Mouse (Mus musculus) heart, embryonic 11.5 days (tissue): Measurements from ENCODE around the gene Rnase13. TPM values are rescaled to one million over a fixed set of nuclear protein-coding genes. Genes with fewer than 3 reads are reported as not detected.

Experiments used
- ATAC-seq: fragments of 200-750 bp; cut with Nextera tagmentation; replicated peaks from 2 replicates; pipeline ENCODE4 v1.8.0; 2017; ENCODE audit warnings: moderate library complexity; ENCODE audit not compliant: insufficient number of reproducible peaks, low FRiP score, low TSS enrichment
- H3K27ac ChIP-seq: fragments of 300-500 bp; sonication (generic); 2 replicates; pipeline ENCODE4 v1.5.1; 2014; ENCODE audit warnings: mild to moderate bottlenecking, low read depth, low read length
- H3K27me3 ChIP-seq: fragments of 300-500 bp; sonication (generic); 2 replicates; pipeline ENCODE4 v1.6.1; 2014; ENCODE audit warnings: mild to moderate bottlenecking, low read length, mixed read lengths; ENCODE audit not compliant: control insufficient read depth, insufficient read depth
- H3K36me3 ChIP-seq: fragments of 300-500 bp; sonication (generic); 2 replicates; pipeline ENCODE4 v1.6.1; 2014; ENCODE audit warnings: mild to moderate bottlenecking, low read length, moderate library complexity, mixed read lengths; ENCODE audit not compliant: control insufficient read depth, insufficient read depth
- H3K4me1 ChIP-seq: fragments of 300-500 bp; sonication (generic); 2 replicates; pipeline ENCODE4 v1.6.1; 2014; ENCODE audit warnings: low read length; ENCODE audit not compliant: control insufficient read depth, insufficient read depth
- H3K4me2 ChIP-seq: fragments of 300-500 bp; sonication (generic); 2 replicates; pipeline ENCODE4 v1.6.1; 2014; ENCODE audit warnings: mild to moderate bottlenecking, moderate library complexity
- H3K4me3 ChIP-seq: fragments of 300-500 bp; sonication (generic); 2 replicates; pipeline ENCODE4 v1.5.1; 2014; ENCODE audit warnings: low read depth, low read length
- H3K9ac ChIP-seq: fragments of 300-500 bp; sonication (generic); 2 replicates; pipeline ENCODE4 v1.6.1; 2014; ENCODE audit warnings: mild to moderate bottlenecking, low read depth, low read length, moderate library complexity
- H3K9me3 ChIP-seq: fragments of 300-500 bp; sonication (generic); replicated peaks from 2 replicates; pipeline ENCODE4 v1.6.1; 2016; ENCODE audit warnings: low read length; ENCODE audit not compliant: control insufficient read depth
- WGBS: fragments of 180-500 bp; shearing (Covaris S2); extraction: QIAGEN DNeasy Blood & Tissue Kit; methylation state at CpG from one replicate; pipeline ENCODE4 v1.1.7; 2014; ENCODE audit not compliant: insufficient replicate concordance; 5-methylcytosine and 5-hydroxymethylcytosine counted together
- polyA plus RNA-seq: library from polyadenylated mRNA; unstranded; fragments of >200 nt; fragmentation: Nextera tagmentation; extraction: Ambion mirVana; gene quantifications from 2 replicates; pipeline ENCODE4 v1.2.1, GENCODE M21; 2014

Gene Rnase13
- polyA plus RNA-seq, 1 experiment from 2014 or later: not detected

GRCm38 (mm10) chr14:51906102-51906501 is 16.5 kb downstream of the Rnase13 start:
- Histone ChIP-seq H3K4me2 (no peak overlapping the region), H3K9me3 (no peaks in the 10 kb centered on the region), H3K9ac (no peak overlapping the region), H3K27ac (no peak overlapping the region), H3K36me3 (peaks cover 5% of the 10 kb centered on the region; the same call in 1 of the 2 replicates), H3K4me1 (peaks cover 16% of the 10 kb centered on the region; the same call in 1 of the 2 replicates), H3K27me3 (no peaks in the 10 kb centered on the region), H3K4me3 (no peak overlapping the region)
- no peak for ATAC-seq
- WGBS: 78% methylated on average over 11 of the region's 11 CpGs

DNA sequence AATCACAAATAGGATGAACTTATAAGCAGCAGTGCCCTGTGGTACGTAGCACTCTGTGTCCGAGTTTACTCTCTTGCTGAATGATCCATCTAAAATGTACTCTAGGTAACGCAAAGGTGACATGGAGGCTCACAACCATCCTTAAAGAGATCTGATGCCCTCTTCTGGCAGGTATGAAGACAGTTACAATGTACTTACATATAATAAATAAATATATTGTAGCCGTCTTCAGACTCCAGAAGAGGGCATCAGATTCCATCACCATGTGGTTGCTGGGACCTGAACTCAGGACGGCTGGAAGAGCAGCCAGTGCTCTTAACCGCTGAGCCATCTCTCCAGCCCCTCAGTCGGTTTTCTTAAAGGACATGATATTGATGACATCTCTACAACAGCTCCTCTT is 17.9 kb downstream of the Rnase13 start:
- H3K4me3 ChIP-seq: no peak overlapping the region
- no peak overlapping the region for H3K4me2 ChIP-seq
- H3K27ac ChIP-seq: no peak overlapping the region
- peaks cover 16% of the 10 kb centered on the region; the same call in 1 of the 2 replicates for H3K4me1 ChIP-seq
- WGBS: 69% methylated on average over 7 of the region's 7 CpGs
- ATAC-seq: no peak
- H3K36me3 ChIP-seq: peaks cover 5% of the 10 kb centered on the region; the same call in 1 of the 2 replicates
- H3K27me3 ChIP-seq: no peaks in the 10 kb centered on the region
- no peaks in the 10 kb centered on the region for H3K9me3 ChIP-seq
- H3K9ac ChIP-seq: no peak overlapping the region

- Histone ChIP-seq H3K9me3 (no peaks in the 10 kb centered on the region), H3K4me1 (peaks cover 16% of the 10 kb centered on the region; the same call in 1 of the 2 replicates), H3K4me3 (no peak overlapping the region), H3K27ac (no peak overlapping the region), H3K9ac (no peak overlapping the region), H3K4me2 (no peak overlapping the region), H3K27me3 (no peaks in the 10 kb centered on the region), H3K36me3 (peaks cover 3% of the 10 kb centered on the region; the same call in 1 of the 2 replicates)
- ATAC-seq: no peak
- 84% methylated on average over 9 of the region's 9 CpGs for WGBS
These were observed 18.8 kb downstream of the Rnase13 start for GRCm38 (mm10) chr14:51903782-51904181.

GRCm38 (mm10) chr14:51902806-51903710 is 19.5 kb downstream of the Rnase13 start:
- Histone ChIP-seq H3K27me3 (no peaks in the 10 kb centered on the region), H3K27ac (no peak overlapping the region), H3K4me1 (peaks cover 16% of the 10 kb centered on the region; the same call in 1 of the 2 replicates), H3K9ac (no peak overlapping the region), H3K36me3 (no peaks in the 10 kb centered on the region), H3K9me3 (no peaks in the 10 kb centered on the region), H3K4me2 (no peak overlapping the region), H3K4me3 (no peak overlapping the region)
- ATAC-seq: no peak
- 45% methylated on average over 9 of the region's 9 CpGs for WGBS

GRCm38 (mm10) chr14:51899351-51899750 is 23.2 kb downstream of the Rnase13 start:
- ATAC-seq: no peak
- no peak overlapping the region for H3K27ac ChIP-seq
- H3K9me3 ChIP-seq: no peaks in the 10 kb centered on the region
- no peak overlapping the region for H3K9ac ChIP-seq
- 83% methylated on average over 1 of the region's 1 CpGs for WGBS
- H3K4me1 ChIP-seq: peaks cover 7% of the 10 kb centered on the region; the same call in 1 of the 2 replicates
- peaks cover 3% of the 10 kb centered on the region; the same call in 1 of the 2 replicates for H3K36me3 ChIP-seq
- no peak overlapping the region for H3K4me2 ChIP-seq
- H3K4me3 ChIP-seq: no peak overlapping the region
- no peaks in the 10 kb centered on the region for H3K27me3 ChIP-seq

DNA sequence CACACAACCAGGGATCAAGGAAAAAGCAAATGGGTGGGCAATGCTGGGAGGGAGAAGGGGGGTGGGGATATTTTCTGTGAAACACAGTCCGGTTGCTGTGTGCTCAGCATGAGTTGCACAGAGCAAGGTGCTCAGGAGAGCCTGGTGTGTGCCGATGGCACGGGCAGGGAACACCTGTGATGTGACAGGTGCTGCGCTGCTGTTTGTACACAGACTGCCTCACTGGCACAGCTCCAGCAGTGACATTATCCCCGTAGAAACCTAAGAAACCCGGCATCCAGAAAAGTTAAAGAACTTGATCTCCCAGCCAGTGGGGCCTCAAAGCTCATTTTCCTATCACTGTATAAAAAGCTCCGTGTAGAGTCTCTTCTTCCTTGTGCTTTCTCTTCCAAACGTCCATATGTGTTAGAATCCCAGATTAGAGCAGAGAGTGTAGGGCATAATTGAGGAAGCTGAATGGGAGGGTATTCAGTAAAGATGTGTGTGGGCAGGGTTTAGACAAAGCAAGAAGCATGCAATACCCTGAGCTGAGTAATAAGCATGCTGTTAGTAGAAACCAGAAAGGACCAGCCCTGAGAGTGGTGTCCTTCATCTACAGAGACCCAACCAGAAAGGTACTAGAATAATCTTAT is 25.9 kb downstream of the Rnase13 start:
- Histone ChIP-seq H3K36me3 (peaks cover 5% of the 10 kb centered on the region), H3K9ac (no peak overlapping the region), H3K27me3 (no peaks in the 10 kb centered on the region), H3K4me3 (no peak overlapping the region), H3K27ac (no peak overlapping the region), H3K4me2 (no peak overlapping the region), H3K4me1 (peaks cover 16% of the 10 kb centered on the region), H3K9me3 (no peaks in the 10 kb centered on the region)
- 75% methylated on average over 8 of the region's 8 CpGs for WGBS
- no peak for ATAC-seq

DNA sequence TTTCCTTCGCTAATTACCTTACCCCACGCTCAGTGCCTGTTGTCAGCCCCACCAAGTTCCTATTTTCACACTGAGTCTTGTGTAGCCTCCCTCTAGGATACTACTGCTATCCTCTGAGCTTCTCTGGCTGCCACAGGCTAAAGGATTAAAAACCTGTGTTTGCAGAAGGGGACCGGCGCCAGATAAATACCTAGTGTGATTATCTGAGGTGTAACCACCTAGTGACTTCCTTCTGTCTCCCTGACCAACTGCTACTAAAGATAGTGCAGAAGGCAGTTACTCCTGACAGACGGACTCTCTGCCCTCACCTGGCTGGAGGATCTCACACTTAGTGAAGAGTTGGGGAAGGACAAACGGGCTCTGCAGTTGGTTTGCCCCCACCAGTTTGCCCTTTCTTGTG is 26.6 kb downstream of the Rnase13 start:
- Histone ChIP-seq H3K27me3 (no peaks in the 10 kb centered on the region), H3K36me3 (peaks cover 12% of the 10 kb centered on the region), H3K9ac (no peak overlapping the region), H3K4me1 (peaks cover 16% of the 10 kb centered on the region), H3K4me2 (no peak overlapping the region), H3K4me3 (no peak overlapping the region), H3K9me3 (no peaks in the 10 kb centered on the region), H3K27ac (no peak overlapping the region)
- WGBS: 64% methylated on average over 6 of the region's 6 CpGs
- no peak for ATAC-seq

DNA sequence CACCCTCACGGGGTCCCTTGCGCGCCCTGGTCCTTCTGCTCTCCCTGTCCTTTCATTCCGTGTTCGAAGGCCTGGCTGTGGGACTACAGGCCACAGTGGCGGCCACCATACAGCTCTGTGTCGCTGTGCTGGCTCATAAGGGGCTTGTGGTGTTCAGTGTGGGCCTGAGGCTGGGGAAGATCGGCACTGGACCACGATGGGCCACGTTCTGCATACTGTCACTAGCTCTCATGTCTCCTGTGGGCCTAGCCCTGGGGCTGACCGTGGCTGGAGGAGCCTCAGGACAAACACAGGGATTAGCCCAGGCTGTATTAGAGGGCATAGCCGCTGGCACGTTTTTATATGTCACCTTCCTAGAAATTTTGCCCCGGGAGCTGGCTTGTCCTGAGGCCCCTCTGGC is 27.5 kb downstream of the Rnase13 start:
- H3K9ac ChIP-seq: 0 out of 2 replicates have a peak overlapping the region, but pooled peaks have one; percentile 28
- H3K4me3 ChIP-seq: no peak overlapping the region
- WGBS: 75% methylated on average over 14 of the region's 14 CpGs
- no peaks in the 10 kb centered on the region for H3K9me3 ChIP-seq
- no peak overlapping the region for H3K27ac ChIP-seq
- H3K4me1 ChIP-seq: peaks cover 16% of the 10 kb centered on the region
- no peaks in the 10 kb centered on the region for H3K27me3 ChIP-seq
- H3K4me2 ChIP-seq: no peak overlapping the region
- no peak for ATAC-seq
- H3K36me3 ChIP-seq: peaks cover 19% of the 10 kb centered on the region
